Mouse (Mus musculus): ENCODE measurements around the gene D10Jhu81e.

Gene D10Jhu81e

DNA sequence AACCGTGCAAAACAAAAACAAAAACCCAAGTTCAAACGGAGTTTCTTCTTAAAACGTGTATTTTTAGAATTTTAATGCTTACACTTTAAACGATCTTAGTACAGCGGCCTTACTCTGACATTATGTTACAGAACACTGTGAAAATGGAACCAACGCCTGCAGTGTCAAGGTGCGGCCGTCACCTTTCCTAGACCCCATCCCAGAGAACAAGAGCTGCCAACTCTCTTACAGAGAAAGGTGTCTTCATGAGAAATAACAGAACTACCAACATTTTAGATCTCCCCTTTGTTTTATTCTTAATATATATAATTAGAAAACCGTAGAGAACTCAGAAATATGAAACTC lies 15.8 kb upstream of the D10Jhu81e start:
- no peaks in the 10 kb centered on the region for H3K9me3 ChIP-seq (ENCODE audit: low read length)
- no peak for TF ChIP-seq POU5F1 (IDR thresholded peaks at IDR 0.05; ENCODE audit: borderline replicate concordance, low read length)
- no peak for TF ChIP-seq NANOG (IDR thresholded peaks at IDR 0.05; ENCODE audit: borderline replicate concordance, low read length)
- TF ChIP-seq CTCF (conservative IDR thresholded peaks at IDR 0.05; ENCODE audit: low read length): no peak
- H3K4me3 ChIP-seq (replicated peaks; ENCODE audit: low read length): peak overlapping the region; percentile 100

DNA sequence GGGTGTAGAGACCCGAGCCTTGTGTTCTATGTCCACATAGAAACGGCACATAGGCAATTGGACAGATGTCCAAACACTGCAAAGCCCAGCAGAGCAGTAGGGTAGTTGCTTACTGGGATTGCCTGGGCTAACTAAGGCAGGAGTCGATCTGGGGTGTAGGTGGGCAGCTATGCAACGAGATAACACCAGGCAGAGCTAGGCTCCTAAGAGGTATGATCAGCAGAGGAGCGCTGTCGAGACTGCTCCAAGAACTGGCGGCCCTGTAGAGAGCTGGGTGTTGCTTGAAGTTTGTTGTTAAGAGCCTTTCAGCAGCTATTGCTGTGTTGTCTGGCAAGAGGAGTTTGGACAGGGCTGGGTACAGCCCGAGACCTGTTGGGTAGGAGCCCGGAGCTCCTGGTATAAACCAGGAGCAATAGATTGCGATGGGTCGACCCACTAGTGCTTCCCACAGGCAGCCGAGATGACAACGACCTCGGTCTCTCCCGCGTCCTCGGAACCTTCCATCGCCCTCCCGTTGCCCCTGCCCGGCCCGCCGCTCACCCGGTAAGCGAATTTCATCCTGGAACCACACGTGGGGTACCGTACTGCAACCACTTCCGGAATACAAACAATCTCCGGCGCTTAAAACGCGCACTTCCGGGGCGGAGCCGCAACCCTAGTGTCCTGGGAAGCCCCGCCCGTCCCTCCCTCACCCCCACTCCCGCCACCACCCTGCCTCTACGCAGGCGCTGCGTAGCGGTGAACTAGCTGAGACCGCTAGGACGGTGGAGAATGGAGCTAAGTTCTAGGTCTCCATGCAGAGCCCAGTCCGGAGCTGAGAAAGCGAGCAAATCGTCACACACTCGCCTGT lies 15.2 kb upstream of the D10Jhu81e start, which contains the start of gene Pwp2:
Gene Pwp2 (minus strand): TSS at position 619 of the 850 bp plus-strand sequence.
- Histone ChIP-seq H3K4me1 (replicated peaks; ENCODE audit: low read depth, low read length) (peaks cover 36% of the 10 kb centered on the region), H3K36me3 (ENCODE audit: insufficient read depth, low read length) (peaks cover 70% of the 10 kb centered on the region), H3K27me3 (ENCODE audit: insufficient read depth, low read length) (no peaks in the 10 kb centered on the region), H3K4me3 (replicated peaks; ENCODE audit: low read length) (peak within 1 kb of the TSS; percentile 100), H3K9me3 (ENCODE audit: low read length) (no peaks in the 10 kb centered on the region)
- no peak for TF ChIP-seq NANOG (IDR thresholded peaks at IDR 0.05; ENCODE audit: borderline replicate concordance, low read length)
- no peak for TF ChIP-seq CTCF (conservative IDR thresholded peaks at IDR 0.05; ENCODE audit: low read length)
- no peak for TF ChIP-seq POU5F1 (IDR thresholded peaks at IDR 0.05; ENCODE audit: borderline replicate concordance, low read length)

More for the DNA sequence above, 15.8 kb upstream of the D10Jhu81e start:
- Histone ChIP-seq H3K4me1 (replicated peaks; ENCODE audit: low read depth, low read length) (peaks cover 31% of the 10 kb centered on the region), H3K27me3 (ENCODE audit: insufficient read depth, low read length) (no peaks in the 10 kb centered on the region), H3K36me3 (ENCODE audit: insufficient read depth, low read length) (peaks cover 70% of the 10 kb centered on the region)

DNA sequence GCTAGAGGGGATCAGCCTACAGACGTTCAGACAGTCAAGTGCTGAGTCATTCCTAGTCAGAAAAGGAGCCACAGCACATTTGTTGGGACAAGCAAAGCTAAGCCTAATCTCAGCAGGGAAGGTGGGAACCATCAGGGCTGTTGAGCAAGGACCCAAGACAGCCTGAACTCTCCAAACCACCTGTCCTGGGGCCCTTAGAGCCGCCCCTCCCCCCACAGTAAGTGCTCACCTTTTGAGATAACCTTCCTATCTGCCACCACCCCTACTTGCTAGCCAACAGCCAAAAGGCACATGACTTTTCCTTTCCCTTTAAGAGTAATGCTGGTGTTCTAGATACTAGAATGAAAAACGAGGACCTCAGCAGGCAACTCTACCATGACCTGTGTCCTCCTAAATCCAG lies 14.0 kb upstream of the D10Jhu81e start:
- peaks cover 70% of the 10 kb centered on the region for H3K36me3 ChIP-seq (ENCODE audit: insufficient read depth, low read length)
- H3K27me3 ChIP-seq (ENCODE audit: insufficient read depth, low read length): no peaks in the 10 kb centered on the region
- H3K9me3 ChIP-seq (ENCODE audit: low read length): no peaks in the 10 kb centered on the region
- peaks cover 36% of the 10 kb centered on the region for H3K4me1 ChIP-seq (replicated peaks; ENCODE audit: low read depth, low read length)
- peak overlapping the region; percentile 100 for H3K4me3 ChIP-seq (replicated peaks; ENCODE audit: low read length)
- TF ChIP-seq NANOG (IDR thresholded peaks at IDR 0.05; ENCODE audit: borderline replicate concordance, low read length) (no peak), CTCF (conservative IDR thresholded peaks at IDR 0.05; ENCODE audit: low read length) (no peak), POU5F1 (IDR thresholded peaks at IDR 0.05; ENCODE audit: borderline replicate concordance, low read length) (no peak)

DNA sequence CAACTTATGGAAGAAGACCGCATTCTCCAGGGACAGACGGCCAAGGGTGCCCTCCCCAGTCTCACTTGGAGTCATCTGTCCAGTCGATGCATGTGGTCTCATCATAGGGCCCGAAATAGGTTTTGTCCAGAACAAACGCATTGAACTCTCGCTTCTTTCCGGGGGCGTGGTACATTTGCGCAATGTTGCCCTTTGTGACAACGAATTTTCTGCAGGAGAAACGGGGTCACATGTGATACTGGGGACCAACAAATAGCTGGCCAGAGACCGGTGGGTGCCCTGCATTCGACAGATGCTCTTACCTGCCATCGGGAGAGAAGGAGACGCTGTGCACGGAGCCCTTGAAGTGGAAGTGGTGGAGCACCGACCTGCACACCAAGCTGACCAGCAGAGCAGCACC lies 12.7 kb upstream of the D10Jhu81e start:
- no peak for TF ChIP-seq CTCF (conservative IDR thresholded peaks at IDR 0.05; ENCODE audit: low read length)
- no peak for TF ChIP-seq POU5F1 (IDR thresholded peaks at IDR 0.05; ENCODE audit: borderline replicate concordance, low read length)
- TF ChIP-seq NANOG (IDR thresholded peaks at IDR 0.05; ENCODE audit: borderline replicate concordance, low read length): no peak
- H3K4me3 ChIP-seq (replicated peaks; ENCODE audit: low read length): no peak overlapping the region
- H3K27me3 ChIP-seq (ENCODE audit: insufficient read depth, low read length): no peaks in the 10 kb centered on the region
- H3K9me3 ChIP-seq (ENCODE audit: low read length): no peaks in the 10 kb centered on the region
- H3K4me1 ChIP-seq (replicated peaks; ENCODE audit: low read depth, low read length): peaks cover 36% of the 10 kb centered on the region
- peaks cover 70% of the 10 kb centered on the region for H3K36me3 ChIP-seq (ENCODE audit: insufficient read depth, low read length)

DNA sequence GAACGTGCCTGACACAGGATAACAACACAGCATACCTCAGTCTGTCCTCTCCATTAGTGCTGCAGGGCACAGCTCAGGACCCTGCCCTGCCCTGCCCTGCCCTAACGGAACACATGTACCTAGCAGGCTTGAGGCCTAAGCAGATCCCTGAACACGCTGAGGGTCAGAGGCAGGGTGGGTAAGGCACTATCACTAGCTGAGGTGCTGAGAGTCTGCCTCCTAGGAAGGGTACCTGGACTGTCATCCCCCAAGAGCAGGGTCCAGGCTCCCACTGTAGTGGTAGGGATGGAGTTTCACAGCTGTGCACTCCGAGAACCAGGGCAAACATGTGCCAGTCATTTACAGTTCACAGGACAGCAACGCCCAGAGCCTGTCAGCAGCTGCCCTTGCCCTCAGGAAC lies 4.9 kb upstream of the D10Jhu81e start:
- peaks cover 21% of the 10 kb centered on the region for H3K4me1 ChIP-seq (replicated peaks; ENCODE audit: low read depth, low read length)
- peaks cover 94% of the 10 kb centered on the region for H3K36me3 ChIP-seq (ENCODE audit: insufficient read depth, low read length)
- H3K9me3 ChIP-seq (ENCODE audit: low read length): no peaks in the 10 kb centered on the region
- H3K4me3 ChIP-seq (replicated peaks; ENCODE audit: low read length): no peak overlapping the region
- no peaks in the 10 kb centered on the region for H3K27me3 ChIP-seq (ENCODE audit: insufficient read depth, low read length)
- TF ChIP-seq NANOG (IDR thresholded peaks at IDR 0.05; ENCODE audit: borderline replicate concordance, low read length) (no peak), POU5F1 (IDR thresholded peaks at IDR 0.05; ENCODE audit: borderline replicate concordance, low read length) (no peak)

DNA sequence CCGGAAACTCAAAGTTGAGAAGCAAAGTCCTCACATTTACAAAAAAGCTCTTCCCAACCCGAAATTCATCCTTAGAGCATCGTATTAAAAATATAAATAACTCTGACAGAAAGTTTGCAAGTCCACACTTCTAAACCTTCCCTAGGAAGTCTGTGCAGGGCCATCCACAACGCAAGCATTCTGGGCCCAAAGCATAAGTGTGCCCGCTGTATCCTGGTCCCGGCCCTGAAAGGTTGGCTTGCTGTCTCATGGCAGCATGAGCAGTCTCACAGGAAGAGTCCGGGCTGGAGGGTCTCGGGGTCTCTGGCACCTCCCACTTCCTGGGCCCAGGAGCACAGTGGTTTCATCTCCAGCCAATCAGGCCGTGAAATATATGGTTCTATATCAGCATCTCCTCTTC lies 2.0 kb upstream of the D10Jhu81e start:
- TF ChIP-seq NANOG (IDR thresholded peaks at IDR 0.05; ENCODE audit: borderline replicate concordance, low read length) (no peak), CTCF (conservative IDR thresholded peaks at IDR 0.05; ENCODE audit: low read length) (no peak), POU5F1 (IDR thresholded peaks at IDR 0.05; ENCODE audit: borderline replicate concordance, low read length) (no peak)
- H3K9me3 ChIP-seq (ENCODE audit: low read length): no peaks in the 10 kb centered on the region
- H3K27me3 ChIP-seq (ENCODE audit: insufficient read depth, low read length): no peaks in the 10 kb centered on the region
- H3K4me3 ChIP-seq (replicated peaks; ENCODE audit: low read length): no peak overlapping the region
- peaks cover 33% of the 10 kb centered on the region for H3K4me1 ChIP-seq (replicated peaks; ENCODE audit: low read depth, low read length)
- H3K36me3 ChIP-seq (ENCODE audit: insufficient read depth, low read length): peaks cover 86% of the 10 kb centered on the region

DNA sequence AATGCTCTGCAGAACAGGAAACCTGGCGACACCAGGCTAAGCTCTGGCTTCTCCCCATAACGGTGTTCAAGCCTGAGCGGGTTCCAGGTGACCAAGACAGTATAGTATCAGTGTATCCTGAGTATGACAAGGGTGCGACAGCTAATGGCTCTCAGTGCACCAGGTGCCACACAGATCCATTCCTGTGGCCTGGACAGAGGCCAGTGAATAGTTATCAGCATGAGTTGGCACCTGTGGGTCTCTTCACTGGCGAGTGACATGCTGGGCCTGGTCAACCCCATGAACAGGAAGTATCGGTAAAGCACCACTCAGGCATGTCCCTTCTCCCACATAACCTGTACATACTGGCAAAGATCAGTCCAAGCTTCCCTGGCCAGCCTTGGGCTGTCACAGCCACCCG lies 1.5 kb upstream of the D10Jhu81e start:
- Histone ChIP-seq H3K27me3 (ENCODE audit: insufficient read depth, low read length) (no peaks in the 10 kb centered on the region), H3K4me3 (replicated peaks; ENCODE audit: low read length) (no peak overlapping the region)

DNA sequence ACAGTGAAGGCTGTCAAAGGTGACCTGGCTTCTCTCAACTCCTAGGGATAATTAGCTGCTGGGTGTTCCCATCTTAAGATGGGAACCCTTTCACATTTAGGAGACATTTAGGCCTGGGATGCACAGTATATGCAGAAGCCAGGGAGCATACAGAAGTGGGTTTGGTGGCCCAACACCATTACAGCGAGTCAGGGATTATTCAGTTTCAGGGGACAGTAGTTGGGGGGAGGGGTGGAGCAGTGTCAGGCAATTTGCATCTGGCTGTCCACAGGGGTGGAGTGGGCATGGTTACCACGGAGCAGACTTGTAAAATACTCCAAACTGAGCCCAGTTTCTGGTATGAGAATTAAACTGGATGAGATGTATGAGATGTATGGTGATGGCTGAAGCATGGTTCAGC lies 863 bp upstream of the D10Jhu81e start:
- H3K4me1 ChIP-seq (replicated peaks; ENCODE audit: low read depth, low read length): peaks cover 33% of the 10 kb centered on the region
- TF ChIP-seq POU5F1 (IDR thresholded peaks at IDR 0.05; ENCODE audit: borderline replicate concordance, low read length) (no peak), NANOG (IDR thresholded peaks at IDR 0.05; ENCODE audit: borderline replicate concordance, low read length) (no peak), CTCF (conservative IDR thresholded peaks at IDR 0.05; ENCODE audit: low read length) (no peak)
- no peaks in the 10 kb centered on the region for H3K9me3 ChIP-seq (ENCODE audit: low read length)
- peaks cover 86% of the 10 kb centered on the region for H3K36me3 ChIP-seq (ENCODE audit: insufficient read depth, low read length)
- no peaks in the 10 kb centered on the region for H3K27me3 ChIP-seq (ENCODE audit: insufficient read depth, low read length)
- H3K4me3 ChIP-seq (replicated peaks; ENCODE audit: low read length): peak overlapping the region; percentile 96

More for the DNA sequence above, 1.5 kb upstream of the D10Jhu81e start:
- no peak for TF ChIP-seq POU5F1 (IDR thresholded peaks at IDR 0.05; ENCODE audit: borderline replicate concordance, low read length)
- TF ChIP-seq CTCF (conservative IDR thresholded peaks at IDR 0.05; ENCODE audit: low read length): no peak
- TF ChIP-seq NANOG (IDR thresholded peaks at IDR 0.05; ENCODE audit: borderline replicate concordance, low read length): no peak
- Histone ChIP-seq H3K4me1 (replicated peaks; ENCODE audit: low read depth, low read length) (peaks cover 33% of the 10 kb centered on the region), H3K36me3 (ENCODE audit: insufficient read depth, low read length) (peaks cover 86% of the 10 kb centered on the region), H3K9me3 (ENCODE audit: low read length) (no peaks in the 10 kb centered on the region)

Measured in E14TG2a.4 (cell line).